Mouse (Mus musculus): ENCODE data around the gene Myf6.

The Myf6 gene

GRCm38 (mm10) chr10:107494568-107494967 lies at the start of gene Myf6:
Myf6 (minus strand) TSS chr10:107494737.
- no peak for DNase-seq (ENCODE audit: low spot score)

- DNase-seq (ENCODE audit: low spot score): no peak
Measured at GRCm38 (mm10) chr10:107543026-107543425, 48.5 kb upstream of the Myf6 start.

- no peak for DNase-seq (ENCODE audit: low spot score)
Measured at GRCm38 (mm10) chr10:107528758-107529157, 34.2 kb upstream of the Myf6 start.

- no peak for DNase-seq (ENCODE audit: low spot score)
Measured at GRCm38 (mm10) chr10:107519216-107519615, 24.7 kb upstream of the Myf6 start.

GRCm38 (mm10) chr10:107516641-107517040 lies 22.1 kb upstream of the Myf6 start:
- no peak for DNase-seq (ENCODE audit: low spot score)

- no peak for DNase-seq (ENCODE audit: low spot score)
Measured at GRCm38 (mm10) chr10:107514735-107515134, 20.2 kb upstream of the Myf6 start.

- no peak for DNase-seq (ENCODE audit: low spot score)
Measured at GRCm38 (mm10) chr10:107506397-107506796, 11.9 kb upstream of the Myf6 start.

- no peak for DNase-seq (ENCODE audit: low spot score)
Measured at GRCm38 (mm10) chr10:107503430-107503829, 8.9 kb upstream of the Myf6 start.

GRCm38 (mm10) chr10:107502193-107502592 lies 7.7 kb upstream of the Myf6 start:
- no peak for DNase-seq (ENCODE audit: low spot score)

GRCm38 (mm10) chr10:107499656-107500055 lies 5.1 kb upstream of the Myf6 start:
- DNase-seq (ENCODE audit: low spot score): no peak

GRCm38 (mm10) chr10:107496402-107496801 lies 1.9 kb upstream of the Myf6 start:
- DNase-seq (ENCODE audit: low spot score): no peak

GRCm38 (mm10) chr10:107493580-107494474 lies 710 bp downstream of the Myf6 start:
- no peak for DNase-seq (ENCODE audit: low spot score)

- no peak for DNase-seq (ENCODE audit: low spot score)
Measured at GRCm38 (mm10) chr10:107492867-107493579, 1.5 kb downstream of the Myf6 start.

GRCm38 (mm10) chr10:107488654-107489315 lies 5.8 kb downstream of the Myf6 start:
- no peak for DNase-seq (ENCODE audit: low spot score)

- no peak for DNase-seq (ENCODE audit: low spot score)
Measured at GRCm38 (mm10) chr10:107486770-107487169, 7.8 kb downstream of the Myf6 start.

- no peak for DNase-seq (ENCODE audit: low spot score)
Measured at GRCm38 (mm10) chr10:107485870-107486269, 8.7 kb downstream of the Myf6 start, which contains the start of gene Myf5. Myf5 (minus strand) TSS chr10:107486134.

GRCm38 (mm10) chr10:107484050-107484449 lies 10.5 kb downstream of the Myf6 start:
- no peak for DNase-seq (ENCODE audit: low spot score)

- DNase-seq (ENCODE audit: low spot score): no peak
Measured at GRCm38 (mm10) chr10:107473497-107473896, 21.0 kb downstream of the Myf6 start.

GRCm38 (mm10) chr10:107471712-107472111 lies 22.8 kb downstream of the Myf6 start:
- DNase-seq (ENCODE audit: low spot score): no peak

- DNase-seq (ENCODE audit: low spot score): no peak
Measured at GRCm38 (mm10) chr10:107467819-107468218, 26.7 kb downstream of the Myf6 start.

- DNase-seq (ENCODE audit: low spot score): no peak
Measured at GRCm38 (mm10) chr10:107449496-107450330, 44.8 kb downstream of the Myf6 start.

Data from MN1 (cell line).